Mouse (Mus musculus) bone marrow, adult 2 months (tissue): ENCODE measurements around the gene Mpz. TPM values are rescaled to one million over a fixed set of nuclear protein-coding genes. Genes with fewer than 3 reads are reported as not detected.

Source experiments
- H3K27ac ChIP-seq: fragments of 200-500 bp; 2 replicates; pipeline ENCODE4 v1.5.1; 2012; ENCODE audit warnings: low read depth, mild to moderate bottlenecking, control low read depth, inconsistent platforms, low read length; ENCODE audit not compliant: control insufficient read depth, poor library complexity, insufficient read depth
- H3K4me1 ChIP-seq: fragments of 200-500 bp; 2 replicates; pipeline ENCODE4 v1.6.1; 2011; ENCODE audit warnings: low read length; ENCODE audit not compliant: control insufficient read depth, insufficient read depth
- H3K4me3 ChIP-seq: fragments of 200-500 bp; replicated peaks from 2 replicates; pipeline ENCODE3; 2011; ENCODE audit warnings: mild to moderate bottlenecking, low read depth, low read length, control low read depth; ENCODE audit not compliant: control insufficient read depth
- CTCF ChIP-seq: fragments of 200-500 bp; IDR thresholded peaks from 2 replicates; pipeline ENCODE4 v1.5.1; 2011; ENCODE audit warnings: low read length, control low read depth; ENCODE audit not compliant: control insufficient read depth, insufficient read depth
- POLR2A ChIP-seq: fragments of 200-500 bp; IDR thresholded peaks from 2 replicates; pipeline ENCODE4 v1.6.1; 2011; ENCODE audit warnings: low read depth, mild to moderate bottlenecking, control low read depth, low read length, borderline replicate concordance; ENCODE audit not compliant: control insufficient read depth
- WGBS: fragments of 180-500 bp; shearing (Covaris S2); methylation state at CpG from one replicate; pipeline ENCODE4 v1.1.7; 2018; 5-methylcytosine and 5-hydroxymethylcytosine counted together
- polyA plus RNA-seq: library from polyadenylated mRNA; stranded (reverse); fragments of >200 nt; gene quantifications from 2 replicates; pipeline ENCODE4 v1.2.4, GENCODE M21; 2011; ENCODE audit warnings: low replicate concordance; ENCODE audit not compliant: missing spikeins, insufficient read depth, insufficient read length

Mpz gene
- polyA plus RNA-seq, 1 experiment, result not detected

DNA sequence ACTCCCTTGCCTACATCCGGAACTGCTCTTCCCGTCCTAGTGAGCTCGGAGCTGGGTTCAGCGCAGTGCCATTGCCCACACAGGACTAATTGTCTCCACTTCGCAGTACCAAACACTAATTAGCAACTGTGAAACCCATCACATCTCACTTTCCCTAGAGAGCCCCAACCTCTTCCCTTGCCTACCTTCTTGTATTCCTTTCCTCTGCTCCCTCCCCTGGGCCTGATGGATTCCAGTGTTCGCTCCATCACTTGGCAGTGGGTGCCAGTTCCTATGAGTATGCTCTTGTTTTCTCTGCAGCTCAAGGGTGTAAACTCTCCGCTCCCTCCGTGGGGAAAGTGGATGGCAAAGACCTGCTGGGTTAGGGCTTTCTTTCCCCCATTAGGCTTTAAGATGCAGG lies 35.1 kb downstream of the Mpz start:
- 81% methylated on average over 8 of the region's 8 CpGs for WGBS
- Histone ChIP-seq H3K4me1 (no peaks in the 10 kb centered on the region; the same call in 1 of the 2 replicates), H3K27ac (no peak overlapping the region), H3K4me3 (no peak overlapping the region)
- TF ChIP-seq CTCF (no peak), POLR2A (no peak)

DNA sequence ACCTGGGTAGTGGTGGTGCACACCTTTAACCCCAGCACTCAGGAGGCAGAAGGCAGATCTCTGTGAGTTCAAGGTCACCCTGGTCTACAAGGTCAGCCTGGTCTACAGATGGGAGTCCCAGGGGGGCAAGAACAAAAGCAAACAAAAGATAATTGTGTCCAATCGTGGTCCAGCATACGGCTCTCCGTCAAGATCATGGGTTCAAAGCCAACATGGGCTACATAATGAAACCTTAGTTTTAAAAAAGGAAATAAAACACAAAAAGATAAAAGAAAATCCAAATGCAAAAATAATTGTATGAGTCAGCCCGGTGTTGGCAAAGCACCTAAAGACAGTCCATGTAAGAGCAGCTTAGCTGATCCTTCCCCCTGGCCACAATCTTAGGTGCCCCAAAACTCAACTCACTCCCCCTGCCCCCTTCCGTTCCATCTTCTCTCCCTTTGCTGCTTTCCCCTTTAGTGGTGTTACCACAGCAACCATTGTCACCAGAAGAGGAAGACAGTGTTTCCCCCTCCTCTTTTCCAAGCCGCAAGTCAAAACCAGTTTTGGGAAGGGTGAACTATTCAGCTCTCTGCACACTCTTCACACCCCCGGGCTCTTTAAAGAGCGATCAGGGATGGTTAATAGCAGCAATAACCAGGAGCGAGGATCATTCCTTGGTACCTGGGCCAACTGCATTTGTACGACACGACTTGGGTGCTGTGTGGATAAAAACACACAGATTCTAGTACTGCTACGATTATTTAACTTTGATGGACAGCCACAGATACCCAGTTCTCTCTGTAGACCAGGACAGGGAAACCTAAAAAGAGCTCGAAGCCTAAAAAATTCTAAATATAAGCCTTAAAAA lies 37.6 kb downstream of the Mpz start:
- TF ChIP-seq POLR2A, result no peak
- TF ChIP-seq CTCF, result no peak
- Histone ChIP-seq H3K27ac (no peak overlapping the region), H3K4me3 (no peak overlapping the region), H3K4me1 (no peaks in the 10 kb centered on the region; the same call in 1 of the 2 replicates)
- 14% methylated on average over 13 of the region's 13 CpGs for WGBS

DNA sequence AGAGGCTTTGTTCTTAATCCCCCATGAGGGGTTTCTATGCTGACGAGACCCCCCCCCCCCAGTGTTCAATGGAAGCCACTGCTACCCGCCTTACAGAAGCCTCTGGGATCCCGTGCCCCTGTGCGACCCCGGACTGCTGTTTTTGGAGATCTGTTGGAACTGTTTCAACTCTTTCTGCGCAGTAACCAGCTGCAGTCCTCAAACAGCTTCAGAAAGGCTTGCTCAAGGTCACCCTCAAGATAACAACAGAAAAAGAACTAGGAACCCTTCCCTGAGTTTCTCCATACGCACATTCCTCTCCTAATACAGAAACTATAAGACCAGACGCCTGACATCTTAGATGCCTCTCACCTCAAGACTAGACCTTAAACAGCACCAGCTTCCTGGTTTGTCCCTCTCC lies 38.5 kb downstream of the Mpz start:
- Histone ChIP-seq H3K27ac (no peak overlapping the region), H3K4me3 (no peak overlapping the region), H3K4me1 (no peaks in the 10 kb centered on the region)
- 63% methylated on average over 8 of the region's 8 CpGs for WGBS
- no peak for TF ChIP-seq CTCF
- no peak for TF ChIP-seq POLR2A

DNA sequence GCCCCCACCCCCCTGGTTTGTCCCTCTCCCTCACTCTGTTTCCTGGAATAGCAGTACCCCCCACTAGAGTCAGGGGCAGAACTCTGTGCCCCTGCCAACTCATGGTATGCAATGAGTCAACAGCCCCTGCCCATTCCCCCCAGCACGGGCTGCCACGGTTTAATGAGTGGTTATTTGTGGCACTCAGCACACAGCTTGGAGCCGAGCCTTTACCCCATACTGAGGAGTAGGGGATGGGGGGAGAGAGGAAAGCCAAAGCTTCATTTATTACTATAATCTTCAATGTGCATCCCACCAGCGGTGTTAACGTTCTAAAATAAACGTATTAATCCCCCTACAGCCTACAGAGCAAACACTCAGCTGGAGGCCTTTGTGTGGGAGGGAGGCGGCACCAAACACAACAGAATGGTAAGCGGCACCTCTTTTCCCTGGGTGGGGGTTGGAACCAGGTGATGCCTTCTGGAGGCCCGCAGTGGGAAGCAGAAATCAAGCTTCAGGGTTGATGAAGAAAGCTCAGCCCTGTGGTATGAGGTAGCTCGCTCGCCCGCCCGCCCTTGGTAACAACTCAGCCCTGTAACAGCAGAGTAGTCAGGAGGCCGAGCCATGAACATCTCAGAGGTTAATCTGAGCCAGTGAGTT lies 39.1 kb downstream of the Mpz start:
- WGBS, result 72% methylated on average over 14 of the region's 14 CpGs
- no peaks in the 10 kb centered on the region for H3K4me1 ChIP-seq

DNA sequence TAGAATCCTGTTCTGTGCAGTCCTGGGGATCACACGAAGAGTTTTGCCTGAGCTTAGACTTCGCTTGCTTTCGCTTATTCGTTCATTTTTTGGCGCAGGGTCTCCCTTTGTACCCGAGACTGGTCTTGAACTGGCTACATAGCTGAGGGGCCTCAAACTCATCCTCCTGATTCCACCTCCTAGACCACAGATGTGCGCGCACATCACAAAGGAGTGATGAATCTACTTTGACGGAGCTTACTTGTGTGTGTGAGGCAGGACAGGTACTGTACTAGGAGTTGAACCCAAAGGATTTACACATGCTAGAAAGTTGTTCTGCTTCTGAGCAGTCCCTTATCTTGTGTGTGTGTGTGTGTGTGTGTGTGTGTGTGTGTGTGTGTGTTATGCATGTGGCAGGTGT lies 40.3 kb downstream of the Mpz start:
- 87% methylated on average over 9 of the region's 9 CpGs for WGBS
- no peaks in the 10 kb centered on the region for H3K4me1 ChIP-seq
- H3K27ac ChIP-seq, result no peak overlapping the region
- H3K4me3 ChIP-seq, result no peak overlapping the region
- no peak for TF ChIP-seq CTCF
- no peak for TF ChIP-seq POLR2A

More for the DNA sequence above, 39.1 kb downstream of the Mpz start:
- no peak overlapping the region for H3K4me3 ChIP-seq
- TF ChIP-seq CTCF (no peak), POLR2A (no peak)
- H3K27ac ChIP-seq, result no peak overlapping the region

DNA sequence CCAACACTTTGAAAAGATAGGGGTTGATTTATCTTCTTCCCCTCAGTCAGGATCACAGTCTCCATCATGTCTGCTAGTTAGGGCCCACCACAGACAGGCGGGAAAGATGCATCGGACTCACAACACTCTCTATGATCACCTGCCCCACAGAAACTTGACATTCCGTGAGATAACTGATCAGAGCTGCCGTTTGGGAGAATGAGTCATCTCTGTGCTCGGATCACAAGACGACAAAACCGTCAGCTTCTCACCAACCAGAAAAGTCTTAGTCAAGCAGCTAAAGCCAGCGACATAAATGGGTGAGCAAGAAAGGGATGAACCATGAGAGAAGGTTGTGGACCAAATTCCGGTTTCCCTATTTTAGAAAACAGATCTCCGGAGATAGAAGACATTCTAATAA lies 41.8 kb downstream of the Mpz start:
- Histone ChIP-seq H3K4me3 (no peak overlapping the region), H3K27ac (no peak overlapping the region), H3K4me1 (no peaks in the 10 kb centered on the region)
- 85% methylated on average over 10 of the region's 10 CpGs for WGBS
- TF ChIP-seq POLR2A, result no peak
- no peak for TF ChIP-seq CTCF

DNA sequence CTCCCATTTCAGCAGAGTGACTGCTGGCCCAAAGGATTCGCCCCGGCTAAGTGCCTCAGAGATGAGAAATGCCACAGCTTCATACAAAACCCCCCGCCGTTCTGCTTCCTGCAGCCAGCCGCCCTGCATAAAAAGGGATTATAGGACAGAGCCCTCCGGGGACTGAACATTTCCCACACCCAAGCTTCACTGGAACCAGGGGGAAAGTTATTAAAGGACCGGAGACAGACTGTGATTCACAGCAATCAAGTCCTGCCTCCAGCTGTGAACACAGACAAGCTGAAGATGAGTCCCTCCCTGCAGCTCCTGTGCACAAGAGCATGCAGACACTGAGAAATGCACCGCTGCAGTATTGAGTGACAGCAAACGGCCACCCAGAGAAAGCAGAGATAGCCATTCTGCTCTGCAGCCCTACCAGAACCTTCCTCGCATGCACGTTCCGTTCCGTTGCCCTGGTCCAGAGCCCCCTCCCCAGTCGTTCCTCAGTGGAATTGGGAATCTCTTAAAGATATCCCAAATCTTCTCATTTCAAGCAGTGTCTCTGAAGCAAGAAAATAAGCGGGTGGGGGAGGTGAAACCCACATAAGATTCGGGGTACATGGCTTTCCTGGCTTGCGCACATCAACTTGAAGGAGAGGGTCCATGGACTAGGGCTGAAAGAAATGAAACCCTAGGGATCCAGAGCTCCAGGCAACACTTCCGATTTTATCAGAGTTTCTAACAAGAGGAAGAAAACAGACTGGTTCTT lies 42.8 kb downstream of the Mpz start:
- H3K27ac ChIP-seq, result no peak overlapping the region
- 74% methylated on average over 18 of the region's 18 CpGs for WGBS
- TF ChIP-seq CTCF, result no peak
- no peak for TF ChIP-seq POLR2A

More for the DNA sequence above, 42.8 kb downstream of the Mpz start:
- Histone ChIP-seq H3K4me1 (no peaks in the 10 kb centered on the region), H3K4me3 (no peak overlapping the region)
